Mouse (Mus musculus) kidney, embryonic 15.5 days (tissue): ENCODE results near the gene Gm21764. TPM values are rescaled to one million over a fixed set of nuclear protein-coding genes. Genes with fewer than 3 reads are reported as not detected.
"Not testable (repeated sequence)": the region's sequence is repeated elsewhere in the genome, so short reads cannot be mapped to it uniquely, and the experiment has no call there.

ENCODE experiments used
- ATAC-seq: fragments of 200-750 bp; cut with Nextera tagmentation; replicated peaks from 2 replicates; pipeline ENCODE4 v1.8.0; 2017; ENCODE audit warnings: moderate TSS enrichment; ENCODE audit not compliant: low FRiP score
- H3K27ac ChIP-seq: fragments of 300-500 bp; sonication (generic); 2 replicates; pipeline ENCODE4 v1.5.1; 2015; ENCODE audit warnings: mild to moderate bottlenecking, inconsistent platforms
- H3K27me3 ChIP-seq: fragments of 300-500 bp; sonication (generic); 2 replicates; pipeline ENCODE4 v1.6.1; 2015; ENCODE audit warnings: inconsistent platforms
- H3K36me3 ChIP-seq: fragments of 300-500 bp; sonication (generic); 2 replicates; pipeline ENCODE4 v1.6.1; 2015; ENCODE audit warnings: inconsistent platforms
- H3K4me1 ChIP-seq: fragments of 300-500 bp; sonication (generic); 2 replicates; pipeline ENCODE4 v1.6.1; 2015; ENCODE audit warnings: inconsistent platforms
- H3K4me2 ChIP-seq: fragments of 300-500 bp; sonication (generic); 2 replicates; pipeline ENCODE4 v1.6.1; 2015; ENCODE audit warnings: moderate library complexity, mild to moderate bottlenecking, inconsistent platforms
- H3K4me3 ChIP-seq: fragments of 300-500 bp; sonication (generic); replicated peaks from 2 replicates; pipeline ENCODE4 v1.5.1; 2015; ENCODE audit warnings: mild to moderate bottlenecking, inconsistent platforms
- H3K9ac ChIP-seq: fragments of 300-500 bp; sonication (generic); 2 replicates; pipeline ENCODE4 v1.6.1; 2015; ENCODE audit warnings: mild to moderate bottlenecking, inconsistent platforms
- H3K9me3 ChIP-seq: fragments of 300-500 bp; sonication (generic); replicated peaks from 2 replicates; pipeline ENCODE4 v1.6.1; 2016; ENCODE audit warnings: inconsistent platforms
- WGBS: fragments of 180-500 bp; shearing (Covaris S2); methylation state at CpG from one replicate; pipeline ENCODE4 v1.1.7; 2015; ENCODE audit warnings: mixed read lengths; 5-methylcytosine and 5-hydroxymethylcytosine counted together
- polyA plus RNA-seq: library from polyadenylated mRNA; unstranded; fragments of >200 nt; fragmentation: Nextera tagmentation; extraction: Ambion mirVana; gene quantifications from 2 replicates; pipeline ENCODE4 v1.2.1, GENCODE M21; 2015

The Gm21764 gene
- not detected in 2 replicates for polyA plus RNA-seq

DNA sequence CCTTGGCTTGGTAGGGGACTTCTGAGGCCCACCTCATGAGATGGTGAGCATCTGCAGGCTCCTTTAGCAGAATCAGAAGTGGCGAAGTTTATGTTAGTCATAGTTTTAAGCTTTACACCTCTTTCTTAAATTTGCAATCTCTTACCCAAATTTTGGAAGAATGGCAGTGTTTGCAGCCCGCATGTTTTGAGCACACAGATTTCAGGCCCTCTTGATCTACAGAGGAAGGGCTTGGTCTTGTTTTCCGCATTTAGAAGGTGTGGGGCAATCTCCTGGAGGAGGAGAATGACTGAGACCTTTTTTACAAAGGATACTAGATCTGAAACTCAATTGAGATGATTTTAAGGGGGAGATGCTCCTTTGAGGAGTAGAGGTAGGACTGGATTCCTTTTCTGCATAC, at the start of gene Gm21764:
Gene Gm21764 (minus strand): TSS at position 101 of the 400 bp plus-strand sequence.
- H3K9me3 ChIP-seq, H3K4me2 ChIP-seq, H3K27ac ChIP-seq, H3K4me1 ChIP-seq, H3K4me3 ChIP-seq, H3K27me3 ChIP-seq, ATAC-seq, H3K9ac ChIP-seq, H3K36me3 ChIP-seq: not testable (repeated sequence)
- WGBS = no CpG with 5 or more reads among the region's 3 CpGs

DNA sequence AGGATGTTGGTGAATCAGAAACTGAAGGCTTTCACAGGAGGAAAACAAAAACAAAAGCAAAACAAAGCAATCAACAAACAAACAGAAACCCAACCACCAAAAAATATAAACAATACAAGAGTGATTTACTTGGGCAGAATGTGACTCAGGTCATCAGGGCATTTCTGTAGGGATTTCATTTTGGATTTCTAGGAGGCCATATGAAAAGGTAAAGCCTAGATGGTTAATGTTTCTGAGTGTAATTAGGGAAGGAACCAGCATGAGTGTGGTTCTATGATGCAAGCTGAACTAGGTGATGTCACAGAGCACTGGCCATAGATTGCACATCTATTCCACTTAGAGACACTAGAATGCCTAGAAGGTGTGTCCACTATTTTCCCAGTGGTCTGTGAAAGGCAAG, 27.2 kb upstream of the Gm21764 start, which contains the start of gene Ssty1:
Gene Ssty1 (plus strand): TSS at position 301 of the 400 bp plus-strand sequence.
- not testable (repeated sequence) for H3K4me2 ChIP-seq, H3K27ac ChIP-seq, H3K4me3 ChIP-seq, H3K27me3 ChIP-seq, H3K36me3 ChIP-seq, H3K9me3 ChIP-seq, H3K4me1 ChIP-seq, ATAC-seq, H3K9ac ChIP-seq

Other genes with a start within 250 kb of the Gm21764 start
- not detected in 2 replicates for gene Gm21904, start 215.5 kb downstream of the Gm21764 start, polyA plus RNA-seq
- gene Gm20772, start 187.1 kb downstream of the Gm21764 start, polyA plus RNA-seq = not detected in 2 replicates
- gene Gm20831, start 187.1 kb downstream of the Gm21764 start, polyA plus RNA-seq = not detected in 2 replicates
- gene Srsy, start 124.5 kb downstream of the Gm21764 start, polyA plus RNA-seq = not detected in 2 replicates
- gene Ssty1, start 27.3 kb upstream of the Gm21764 start, polyA plus RNA-seq = not detected in 2 replicates